Mouse (Mus musculus): Measurements from ENCODE around the gene Nupl2. TPM values are rescaled to one million over a fixed set of nuclear protein-coding genes. Genes with fewer than 3 reads are reported as not detected.

Nupl2 gene
- total RNA-seq (2021) (1 to 10 TPM; 6.3 to 9.3 TPM), polyA plus RNA-seq (2012; rRNA removed) (7.7 and 7.9 TPM in 2 replicates)
- long read RNA-seq, transcript Nupl2-201 (7 exons, 2,914 nt) = major isoform, 6 of 8 reads
- long read RNA-seq, partial matches to known transcripts = 0 of 8 reads
- long read RNA-seq, other reads (novel, unspliced or antisense) = 1 of 8 reads

DNA sequence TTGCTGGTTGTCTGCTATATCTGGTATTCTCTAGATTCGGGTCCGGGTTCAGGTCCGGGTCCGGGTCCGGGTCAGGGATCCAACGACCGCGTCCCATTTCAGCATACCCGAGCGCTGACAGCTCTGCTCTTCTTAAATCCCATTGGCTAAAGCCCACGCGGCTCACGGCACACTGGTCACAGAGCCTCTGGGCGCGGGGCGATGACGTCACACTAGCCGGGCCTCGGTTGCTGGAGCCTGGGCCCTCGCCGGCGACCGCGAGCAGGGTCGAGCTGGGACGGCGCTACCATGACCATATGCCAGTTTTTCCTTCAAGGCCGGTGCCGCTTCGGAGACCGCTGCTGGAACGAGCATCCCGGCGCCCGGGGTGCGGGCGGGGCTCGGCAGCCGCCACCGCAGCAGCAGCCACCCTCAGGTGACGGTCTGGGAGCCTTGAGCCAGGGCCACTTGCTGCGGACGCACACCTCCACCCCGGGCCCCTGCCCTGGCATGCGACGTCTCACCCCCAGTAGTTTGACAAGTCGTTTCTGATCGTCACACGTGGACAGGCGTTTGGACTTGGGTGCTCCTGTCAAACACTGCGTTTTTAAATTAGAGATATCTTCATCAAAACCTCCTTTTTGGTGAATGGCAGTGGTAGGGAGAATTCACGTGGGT lies at the start of gene Nupl2:
Gene Nupl2 (plus strand): TSS at position 175 of the 657 bp plus-strand sequence.
- peak; percentile 97 for DNase-seq

DNA sequence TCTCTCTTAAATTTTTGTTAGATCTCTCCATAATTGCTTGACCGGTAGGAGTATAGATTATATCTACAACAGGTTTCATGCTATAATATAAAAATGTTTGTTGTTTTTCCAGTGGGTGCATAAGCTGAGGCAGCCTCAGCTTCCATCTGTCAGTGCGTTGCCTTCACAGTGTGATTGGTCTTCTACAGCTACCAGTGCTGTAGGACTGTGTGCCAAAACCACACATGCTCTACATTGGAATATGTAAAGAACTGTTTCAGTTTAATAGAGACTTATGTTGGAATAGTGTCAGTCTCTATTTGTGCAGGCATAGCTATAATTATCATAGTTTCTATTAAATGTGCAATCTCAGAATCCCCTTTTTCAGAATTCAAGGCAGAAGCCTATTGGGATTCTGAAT lies 42.5 kb upstream of the Nupl2 start:
- no peak for DNase-seq

DNA sequence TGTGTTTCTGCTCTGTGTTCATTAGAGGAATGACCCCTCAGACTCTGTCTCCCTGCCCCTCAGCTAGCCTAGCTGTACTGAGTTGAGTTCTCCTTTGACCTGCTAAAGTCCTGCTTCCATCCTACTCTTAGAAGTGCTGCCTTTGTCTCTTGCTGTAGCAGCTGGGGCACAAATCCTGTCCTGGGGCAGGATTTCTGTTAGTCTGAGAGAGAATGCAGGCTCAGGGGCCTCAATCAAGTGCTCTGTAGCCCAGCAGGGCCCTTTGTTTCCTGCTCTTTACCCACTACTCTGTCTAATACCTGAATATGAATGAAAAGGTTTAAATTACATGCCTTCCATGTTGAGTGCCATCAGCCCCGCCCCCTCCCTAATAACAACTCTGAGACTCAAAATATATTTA lies 40.6 kb upstream of the Nupl2 start:
- DNase-seq = no peak

DNA sequence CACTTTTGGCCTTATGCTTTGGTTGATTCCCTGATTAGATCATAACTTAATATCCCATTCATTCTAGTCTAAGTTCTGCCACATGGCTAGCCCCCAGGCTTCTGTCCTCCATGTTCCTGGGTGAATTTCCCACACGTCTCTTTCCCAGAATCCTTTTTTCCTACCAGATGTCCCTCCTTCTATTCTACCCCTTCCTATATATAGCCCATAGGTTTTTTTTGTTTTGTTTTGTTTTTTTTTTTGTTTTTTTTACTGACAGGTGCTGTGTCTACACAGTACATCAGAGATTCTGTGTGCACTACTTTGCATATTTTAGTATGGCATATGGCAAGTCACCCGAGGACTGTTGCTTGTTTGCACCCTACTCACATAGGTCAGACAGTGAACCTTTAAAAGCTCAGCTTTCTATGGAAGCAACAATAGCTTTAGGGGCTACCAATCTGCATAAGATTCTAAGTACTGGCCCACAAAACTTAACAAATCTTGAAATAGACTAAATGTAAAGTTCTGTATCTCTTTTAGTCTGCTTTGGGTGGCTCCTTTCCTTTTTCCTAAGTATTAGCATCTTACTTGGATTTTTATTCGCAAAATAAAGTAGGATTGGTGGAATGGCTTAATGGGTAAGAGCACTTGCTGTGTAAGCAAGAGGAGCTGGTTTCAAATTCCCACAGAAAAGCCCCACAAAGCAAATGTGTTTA lies 40.0 kb upstream of the Nupl2 start:
- no peak for DNase-seq

DNA sequence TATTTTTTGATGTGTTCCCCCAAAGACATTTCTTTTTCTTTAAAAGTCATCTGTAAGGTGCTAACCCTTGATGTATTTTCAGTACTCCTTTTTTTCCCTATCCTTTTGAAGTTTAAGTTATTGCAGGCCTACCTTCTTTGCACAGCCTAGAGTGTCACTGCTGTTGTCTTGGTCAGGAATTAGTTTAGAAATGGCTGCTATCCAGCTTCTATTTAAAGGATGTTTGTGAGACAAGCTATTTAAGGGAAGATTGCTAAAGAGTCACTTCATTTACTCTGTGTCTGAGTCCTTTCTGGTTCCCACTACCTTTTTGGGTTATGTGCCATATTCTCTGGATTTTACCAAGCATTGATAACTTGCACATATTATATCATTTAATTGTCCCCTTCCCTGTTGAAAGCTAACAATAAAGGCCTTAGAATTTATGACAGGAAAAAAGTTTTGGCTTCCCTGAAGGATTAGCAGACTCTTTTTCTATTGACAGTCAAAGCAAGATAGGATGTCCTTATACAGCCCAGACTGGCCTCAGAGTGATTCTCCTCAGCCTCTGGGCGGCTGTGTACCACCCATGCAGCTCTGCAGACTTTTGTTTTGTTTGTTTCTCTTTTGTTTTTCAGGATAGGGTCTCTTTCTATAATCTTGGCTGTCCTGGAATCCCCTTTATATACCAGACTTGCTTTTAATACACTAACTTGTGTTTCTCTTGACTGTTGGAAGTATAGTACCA lies 38.7 kb upstream of the Nupl2 start:
- no peak for DNase-seq

DNA sequence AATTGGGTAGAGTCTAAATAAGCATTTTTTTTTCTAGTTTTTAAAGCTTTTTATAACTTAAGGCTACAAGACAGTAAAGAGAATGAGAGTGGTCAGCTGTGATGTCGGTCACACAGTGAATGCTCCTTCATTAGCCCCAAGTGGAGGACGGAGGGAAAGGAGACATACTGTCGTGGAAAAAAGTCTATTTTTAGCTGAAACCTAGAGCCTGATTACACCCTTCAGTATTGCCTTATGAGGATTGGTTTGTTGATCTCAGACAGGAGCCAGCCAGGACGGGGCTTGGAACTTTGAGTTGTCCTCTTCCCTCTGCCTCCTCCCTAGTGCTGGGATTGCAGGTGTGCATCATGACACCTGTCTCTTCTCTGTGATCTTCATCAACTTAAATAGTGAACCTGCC lies 37.8 kb upstream of the Nupl2 start:
- DNase-seq = no peak

DNA sequence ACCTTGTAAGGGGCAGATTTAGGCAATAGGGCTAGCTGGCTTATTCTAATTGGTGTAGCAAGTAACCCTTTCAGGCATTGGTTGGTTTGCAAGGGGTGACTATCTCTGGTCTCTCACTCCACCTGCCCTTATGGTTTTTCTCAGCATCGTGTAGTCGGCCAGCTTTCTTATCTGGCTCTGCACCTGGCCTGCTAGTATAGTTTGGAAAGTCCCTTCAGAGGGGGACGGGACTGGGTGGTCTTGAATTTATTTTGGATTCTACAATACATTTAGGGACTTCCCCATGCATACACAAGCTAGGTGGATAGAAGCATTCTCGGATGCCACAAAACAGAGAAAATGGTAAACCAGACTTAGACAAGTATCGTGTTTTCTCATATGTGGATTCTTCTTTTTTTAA lies 17.8 kb upstream of the Nupl2 start:
- no peak for DNase-seq

DNA sequence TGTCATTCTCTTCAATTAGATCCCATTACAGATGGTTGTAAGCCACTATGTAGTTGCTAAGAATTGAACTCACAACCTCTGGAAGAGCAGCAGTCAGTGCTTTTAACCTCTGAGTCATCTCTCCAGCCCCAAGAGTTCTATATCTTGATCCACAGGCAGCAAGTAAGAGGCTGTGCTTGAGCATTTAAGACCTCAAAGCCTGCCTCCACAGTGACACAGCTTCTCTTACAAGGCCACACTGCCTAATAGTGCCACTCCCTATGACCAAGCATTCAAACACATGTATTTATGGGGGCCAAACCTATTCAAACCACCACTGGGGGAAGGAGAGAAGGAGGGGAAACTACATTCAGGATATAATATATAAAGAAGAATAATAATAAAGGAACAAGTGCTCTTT lies 12.6 kb upstream of the Nupl2 start:
- no peak for DNase-seq

DNA sequence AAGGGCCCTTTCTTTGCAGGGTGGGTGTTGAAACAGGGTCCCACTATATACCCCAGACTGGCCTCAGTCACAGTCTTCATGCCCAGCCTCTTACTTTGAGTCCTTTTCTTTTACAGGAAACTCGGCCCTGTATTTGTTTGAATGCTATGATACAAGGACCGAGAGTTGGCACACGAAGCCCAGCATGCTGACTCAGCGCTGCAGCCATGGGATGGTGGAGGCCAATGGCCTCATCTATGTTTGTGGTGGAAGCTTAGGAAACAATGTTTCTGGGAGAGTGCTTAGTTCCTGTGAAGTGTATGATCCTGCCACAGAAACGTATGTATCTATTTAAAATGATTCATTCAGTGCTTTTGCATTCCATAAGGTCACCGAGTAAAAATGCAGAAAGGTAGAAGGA lies 8.0 kb upstream of the Nupl2 start:
- DNase-seq = peak; percentile 8

DNA sequence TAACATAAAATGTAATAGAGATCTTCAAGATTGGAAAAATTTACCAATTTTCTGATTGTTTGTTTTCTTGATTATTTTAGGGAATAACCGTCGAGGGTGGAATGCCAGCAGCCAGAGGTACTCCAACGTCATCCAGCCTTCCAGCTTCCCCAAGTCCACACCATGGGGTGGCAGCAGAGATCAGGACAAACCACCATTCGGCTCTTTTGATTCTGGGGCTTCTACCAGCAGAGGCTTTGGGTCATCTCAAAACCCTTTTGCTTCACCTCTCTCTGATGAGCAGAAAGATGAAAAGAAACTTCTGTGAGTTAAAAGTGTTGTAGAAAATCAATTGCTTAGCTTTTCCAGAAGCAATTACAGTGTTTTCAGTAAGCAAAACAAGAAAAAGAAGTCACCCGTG lies 2.5 kb downstream of the Nupl2 start:
- no peak for DNase-seq

DNA sequence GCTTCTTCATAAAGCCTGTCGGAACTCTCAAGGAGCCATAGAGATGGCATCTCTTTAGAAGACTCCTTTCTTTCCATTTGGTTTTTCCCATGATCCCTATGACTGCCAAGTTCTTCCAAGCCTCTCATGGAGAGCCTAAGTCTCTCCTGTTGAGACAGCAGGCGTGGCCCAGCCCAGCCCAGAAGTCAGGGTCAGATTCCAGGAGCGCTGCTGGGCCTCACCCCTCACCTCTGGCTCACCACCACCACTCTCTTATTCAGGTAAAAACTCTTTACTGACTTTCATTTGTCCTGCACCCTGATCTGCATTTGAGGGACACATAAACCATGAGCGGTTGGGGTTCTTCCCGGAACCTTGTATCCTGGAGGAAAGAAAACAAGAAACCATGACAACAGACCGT lies 5.1 kb downstream of the Nupl2 start:
- no peak for DNase-seq

DNA sequence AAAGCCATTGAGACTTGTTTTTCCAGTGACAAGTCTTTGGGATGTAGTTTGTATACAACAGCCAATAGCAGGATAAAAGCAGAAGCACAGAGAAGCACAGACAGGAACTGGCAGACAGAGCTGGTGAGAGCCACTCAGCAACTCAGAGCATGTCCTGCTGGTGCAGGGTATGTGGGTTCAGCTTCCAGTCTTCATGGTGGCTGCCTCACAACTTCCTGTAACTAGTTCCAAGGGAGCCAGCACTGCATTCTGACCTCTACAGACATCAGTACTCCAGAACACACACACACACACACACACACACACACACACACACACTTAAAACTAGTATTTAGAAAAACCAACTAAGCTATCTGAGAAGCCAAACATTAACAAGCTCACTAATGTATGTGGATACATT lies 7.3 kb downstream of the Nupl2 start:
- no peak for DNase-seq

DNA sequence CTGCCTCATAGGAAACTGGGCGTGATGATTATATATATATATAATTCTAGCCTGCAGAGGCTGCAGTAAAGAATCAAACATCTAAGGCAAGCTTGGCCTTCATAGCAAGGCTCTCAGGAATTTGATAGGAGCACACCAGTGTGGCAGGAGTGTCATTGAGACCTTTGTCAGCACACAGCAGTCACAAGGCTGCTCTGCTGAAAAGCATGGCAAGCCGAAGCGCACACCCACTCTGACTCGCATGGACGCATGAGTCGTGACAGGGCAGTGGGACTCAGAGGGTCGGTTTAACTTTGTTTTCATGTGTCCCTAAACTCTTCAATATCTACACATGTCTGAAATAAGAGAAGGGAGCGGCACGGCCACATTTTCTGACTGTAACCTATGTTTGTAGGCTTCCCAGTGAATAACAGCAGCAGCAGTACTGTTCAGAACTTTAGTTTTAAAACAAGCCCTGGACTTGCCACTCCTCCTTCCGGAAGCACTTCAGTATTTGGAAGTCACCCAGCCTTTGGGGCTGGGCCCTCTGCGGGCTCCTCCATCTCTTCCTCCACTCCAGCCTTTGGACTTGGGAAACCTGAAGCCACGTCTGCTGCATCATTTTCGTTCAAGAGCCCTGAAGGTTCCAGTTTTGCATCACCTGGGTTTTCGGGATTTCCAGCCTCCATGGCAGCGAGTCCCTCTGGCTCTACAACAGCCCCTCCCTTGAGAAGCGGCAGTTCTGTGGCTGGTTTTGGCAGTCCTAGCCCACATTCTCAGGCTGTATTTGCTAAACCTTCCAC lies 16.9 kb downstream of the Nupl2 start:
- DNase-seq = no peak

DNA sequence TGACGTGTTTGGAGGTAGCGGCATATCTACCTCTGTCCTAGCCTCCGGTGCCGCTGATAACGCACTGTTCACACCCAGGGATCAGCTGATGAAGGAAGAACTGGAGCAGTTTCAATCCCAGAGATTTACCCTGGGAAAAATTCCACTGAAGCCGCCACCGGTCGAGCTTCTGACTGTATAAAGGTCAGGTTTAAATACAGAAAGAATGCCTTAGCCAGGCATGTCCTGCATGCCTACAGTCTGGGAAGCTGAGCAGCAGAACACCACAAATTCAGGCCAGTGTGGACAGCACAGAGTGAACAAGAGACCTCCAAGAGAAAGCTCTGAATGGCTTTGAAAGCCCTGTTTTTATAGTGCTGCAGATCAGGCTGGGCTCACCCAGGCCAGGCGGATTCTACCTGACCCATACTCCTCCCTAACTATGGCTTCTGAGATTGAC lies 17.6 kb downstream of the Nupl2 start:
- no peak for DNase-seq

DNA sequence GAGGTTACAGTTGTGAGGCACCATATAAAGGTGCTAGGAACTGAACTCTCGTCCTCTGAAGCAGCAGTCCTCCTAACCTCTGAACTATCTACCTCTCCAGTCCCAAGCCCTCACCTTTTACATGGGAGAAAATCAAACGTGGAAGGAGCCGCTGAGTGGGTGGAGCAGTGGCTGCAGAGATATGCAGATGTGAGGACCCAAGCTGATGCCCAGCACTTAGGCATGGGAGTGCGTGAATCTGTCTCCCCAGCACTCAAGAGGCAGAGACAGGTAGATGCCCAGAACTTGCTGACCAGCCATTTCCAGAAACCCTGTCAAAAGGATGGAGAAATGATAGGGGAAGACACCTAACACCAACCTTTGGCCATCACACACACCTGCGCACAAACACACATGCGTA lies 18.3 kb downstream of the Nupl2 start:
- no peak for DNase-seq

DNA sequence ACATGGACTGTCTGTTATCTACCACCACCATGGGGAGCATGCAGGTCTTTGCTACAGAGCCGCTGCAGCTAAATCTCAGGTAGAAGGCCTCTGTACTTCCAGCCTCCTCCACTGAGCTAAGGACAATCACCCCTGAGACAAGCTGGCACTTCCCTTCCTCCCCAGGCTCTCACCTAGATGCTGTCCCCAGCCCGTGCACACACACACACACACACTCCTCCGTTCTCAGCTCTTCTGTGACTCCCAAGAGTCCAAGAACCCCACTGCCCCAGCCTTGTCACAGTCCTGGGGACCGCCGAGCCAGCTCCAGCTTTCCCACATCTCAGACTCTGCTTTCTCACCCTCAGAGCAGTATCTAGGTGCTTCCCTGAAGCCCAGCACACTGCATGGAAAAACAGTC lies 19.2 kb downstream of the Nupl2 start:
- no peak for DNase-seq

DNA sequence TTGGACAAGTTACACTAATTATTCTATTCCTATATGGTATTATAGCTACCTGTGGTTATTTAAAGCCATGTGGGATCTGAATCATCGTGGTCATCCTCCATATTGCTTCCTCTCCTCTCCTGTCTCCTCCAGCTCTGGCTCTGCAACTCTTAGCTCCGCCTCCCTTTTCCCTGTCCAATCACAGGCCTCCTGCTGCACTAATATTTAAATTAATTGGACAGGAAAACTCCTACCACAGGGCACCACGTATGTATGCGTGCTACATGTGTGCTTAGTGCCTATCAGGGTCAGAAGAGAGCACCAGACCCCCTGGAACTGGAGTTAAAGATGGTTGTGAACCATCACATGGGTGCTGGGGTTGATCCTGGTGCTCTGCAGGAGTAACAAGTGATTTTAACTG lies 23.7 kb downstream of the Nupl2 start:
- DNase-seq = no peak

DNA sequence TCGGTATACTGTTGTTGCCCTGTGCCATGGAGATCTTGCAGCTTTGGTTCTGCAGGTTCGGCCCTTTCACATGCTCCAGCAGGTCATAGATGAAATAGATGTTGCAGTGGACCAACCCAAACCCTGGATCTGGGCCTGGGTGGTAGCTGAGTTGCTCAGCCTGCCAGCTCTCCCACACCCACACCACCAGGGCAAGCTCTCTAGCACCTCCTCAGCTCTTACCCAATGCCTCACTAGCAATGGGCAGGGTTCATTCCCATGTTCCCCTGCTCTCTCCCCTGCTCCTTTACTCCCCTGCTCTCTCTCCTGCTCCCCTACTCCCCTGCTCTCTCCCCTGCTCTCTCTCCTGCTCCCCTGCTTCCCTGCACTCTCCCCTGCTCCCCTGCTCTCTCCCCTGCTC lies 27.1 kb downstream of the Nupl2 start:
- DNase-seq = no peak

DNA sequence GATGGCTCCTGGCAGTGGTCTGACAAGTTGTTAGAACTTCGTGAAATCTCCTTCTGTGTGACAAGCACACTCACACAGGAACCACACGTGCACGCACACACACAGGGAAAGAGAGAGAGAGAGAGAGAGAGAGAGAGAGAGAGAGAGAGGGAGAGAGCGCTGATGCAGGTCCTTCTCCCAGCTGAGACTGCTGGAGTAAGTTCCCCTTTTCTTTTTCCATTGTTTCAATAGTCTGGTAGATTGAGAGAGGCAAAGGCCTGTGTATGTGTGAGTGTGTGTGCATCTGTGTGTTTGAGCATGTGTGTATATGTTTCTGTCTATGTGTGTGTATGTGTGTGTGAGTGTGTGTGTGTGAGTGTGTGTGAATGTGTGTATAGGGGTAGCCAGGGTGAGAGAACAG lies 36.2 kb downstream of the Nupl2 start:
- DNase-seq = no peak

DNA sequence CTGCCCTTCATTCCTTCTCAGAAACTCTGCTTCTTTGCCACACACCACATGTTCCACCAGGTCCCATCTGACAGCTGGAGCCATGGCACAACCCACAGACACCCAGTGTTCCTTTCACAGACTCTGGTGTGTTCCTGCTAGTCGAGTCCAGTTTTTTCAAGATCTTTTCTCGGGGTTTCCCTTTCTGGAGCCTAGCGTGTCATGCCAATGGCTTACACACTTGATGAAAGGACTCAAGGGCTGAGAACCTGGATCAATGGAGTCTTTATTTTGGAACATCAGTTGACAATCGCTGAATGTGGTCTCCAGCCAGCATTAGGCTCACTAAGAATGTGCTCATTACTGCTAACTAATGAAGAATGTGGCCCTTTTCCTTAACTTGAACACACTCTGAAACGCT lies 37.7 kb downstream of the Nupl2 start:
- no peak for DNase-seq

DNA sequence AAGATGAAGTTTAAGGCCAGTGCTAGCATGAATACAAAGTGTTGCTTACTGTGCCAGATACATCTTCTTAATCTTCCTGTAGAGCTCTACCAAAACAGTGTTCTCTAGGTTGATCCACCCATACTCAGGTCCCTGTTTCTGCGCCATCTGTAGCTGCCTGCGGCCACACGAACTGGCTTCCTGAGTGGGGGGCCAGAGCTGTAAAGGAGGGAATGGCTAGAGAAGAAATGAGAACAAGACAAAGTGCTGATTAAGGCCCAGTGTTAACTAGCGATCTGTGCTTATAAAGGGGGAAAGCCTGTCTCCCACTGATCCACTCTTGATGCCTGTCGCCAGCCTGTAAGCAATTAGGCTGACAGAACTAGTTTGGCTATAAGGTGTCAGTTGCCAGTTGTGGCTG lies 38.5 kb downstream of the Nupl2 start:
- DNase-seq = no peak

DNA sequence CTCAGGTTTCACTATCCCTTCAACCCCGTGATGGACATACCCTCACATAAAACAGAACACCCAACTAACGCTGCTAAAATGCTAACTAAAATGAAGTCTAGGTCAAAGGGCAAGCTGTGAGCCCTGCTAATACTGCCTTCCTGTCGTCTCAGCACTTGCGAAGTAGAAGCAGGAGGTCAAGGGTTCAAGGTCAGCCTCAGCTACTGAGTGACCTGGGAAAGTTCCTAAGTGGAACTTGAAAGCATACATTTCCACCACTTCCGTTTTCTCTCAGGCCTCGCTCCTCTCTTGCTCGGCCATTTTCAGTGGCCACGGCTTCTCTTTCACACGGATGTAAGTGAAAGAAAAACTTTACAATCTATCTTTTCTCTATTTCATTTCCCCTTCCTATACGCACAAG lies 43.2 kb downstream of the Nupl2 start:
- DNase-seq = no peak
